Mouse (Mus musculus) E14TG2a.4 (cell line): Measurements from ENCODE around the gene Vmn1r79.

ENCODE experiments used
- CTCF ChIP-seq: conservative IDR thresholded peaks from 2 replicates; pipeline ENCODE4 v1.5.1; 2014; ENCODE audit warnings: low read length
- NANOG ChIP-seq: IDR thresholded peaks from 2 replicates; pipeline ENCODE4 v1.6.1; 2014; ENCODE audit warnings: borderline replicate concordance, low read length, mixed read lengths
- POU5F1 ChIP-seq: IDR thresholded peaks from 2 replicates; pipeline ENCODE4 v1.6.1; 2014; ENCODE audit warnings: low read length, borderline replicate concordance

DNA sequence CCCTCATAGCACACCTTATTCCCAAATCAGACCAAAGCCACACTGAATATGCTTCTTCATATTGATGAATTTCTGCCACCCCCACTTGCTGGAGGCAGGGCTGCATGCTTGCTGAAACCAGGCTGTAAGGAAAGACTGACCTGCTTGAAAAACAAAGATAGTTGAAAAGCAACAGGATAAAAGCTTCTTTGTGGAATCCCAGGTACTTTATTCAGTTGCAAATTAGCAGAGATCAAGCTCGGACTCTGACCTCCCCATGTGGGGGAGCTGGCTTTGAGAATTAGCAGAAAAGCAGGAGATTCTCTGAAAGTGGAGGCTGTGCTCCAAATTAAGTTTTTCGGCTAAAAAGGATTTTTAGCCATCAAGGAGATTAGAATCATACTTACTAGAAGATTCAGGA, 33.1 kb downstream of the Vmn1r79 start:
- no peak for TF ChIP-seq CTCF
- no peak; the same call in 1 of the 2 replicates for TF ChIP-seq NANOG
- TF ChIP-seq POU5F1 = no peak
